15 mouse cellular contexts compared by ENCODE assay signal in the genomic region with DNA sequence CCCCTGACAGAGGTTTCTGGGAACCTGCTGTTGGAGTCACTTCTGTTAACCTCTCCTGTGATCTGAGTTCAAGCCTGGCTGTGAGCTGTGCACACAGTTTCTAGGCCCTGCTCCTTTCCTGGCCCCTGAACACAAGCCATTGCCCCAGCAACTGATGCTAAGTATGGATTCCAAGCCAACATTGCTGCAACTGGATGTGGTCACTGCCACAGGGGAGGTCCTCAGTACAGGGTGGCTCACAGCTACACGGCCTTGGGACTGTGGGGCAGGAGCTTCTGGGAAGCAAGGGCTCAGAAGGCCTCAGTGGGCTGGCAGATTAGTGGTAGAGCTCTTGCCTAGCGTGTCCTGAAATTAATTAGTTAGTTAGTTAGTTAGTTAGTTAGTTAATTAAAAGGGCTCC.
"Had no signal": no experiment of that assay in that cellular context is flagged by ENCODE, and none has a peak within 500 bp of the region (broad histone marks: within the 10 kb centered on the region; RNA-seq: fewer than 3 reads in every experiment).

No protein-coding gene starts in this region.

- H3K4me2 ChIP-seq: liver, embryonic 11.5 days; liver, embryonic 15.5 days; midbrain, embryonic 13.5 days; neural tube, embryonic 12.5 days; stomach, embryonic 15.5 days had no signal

- H3K9me3 ChIP-seq: liver, embryonic 15.5 days; midbrain, embryonic 13.5 days; neural tube, embryonic 12.5 days; stomach, embryonic 15.5 days had no signal

- DNase-seq: kidney, adult 2 months; kidney, postnatal 36 days; left cerebral cortex, postnatal 4 days; lung, adult 2 months; lung, postnatal 36 days; right cerebral cortex, postnatal 14 days; thymus, adult 2 months; thymus, postnatal 25 days had no signal

- H3K4me1 ChIP-seq: liver, embryonic 15.5 days had no signal

- ATAC-seq: intestine, embryonic 16.5 days; lung, postnatal 0 days; midbrain, embryonic 13.5 days had no signal

- H3K9ac ChIP-seq: liver, embryonic 15.5 days; midbrain, embryonic 13.5 days; neural tube, embryonic 12.5 days; stomach, embryonic 15.5 days had no signal

- H3K36me3 ChIP-seq: neural tube, embryonic 12.5 days; stomach, embryonic 15.5 days had no signal

- H3K4me3 ChIP-seq: liver, embryonic 15.5 days; midbrain, embryonic 13.5 days; neural tube, embryonic 12.5 days; stomach, embryonic 15.5 days had no signal

- H3K27me3 ChIP-seq: liver, embryonic 15.5 days; midbrain, embryonic 13.5 days; neural tube, embryonic 12.5 days; stomach, embryonic 15.5 days had no signal

- H3K27ac ChIP-seq: liver, embryonic 15.5 days; neural tube, embryonic 12.5 days; stomach, embryonic 15.5 days had no signal
